Mouse (Mus musculus): Measurements from ENCODE around the gene Caml.

Caml gene

DNA sequence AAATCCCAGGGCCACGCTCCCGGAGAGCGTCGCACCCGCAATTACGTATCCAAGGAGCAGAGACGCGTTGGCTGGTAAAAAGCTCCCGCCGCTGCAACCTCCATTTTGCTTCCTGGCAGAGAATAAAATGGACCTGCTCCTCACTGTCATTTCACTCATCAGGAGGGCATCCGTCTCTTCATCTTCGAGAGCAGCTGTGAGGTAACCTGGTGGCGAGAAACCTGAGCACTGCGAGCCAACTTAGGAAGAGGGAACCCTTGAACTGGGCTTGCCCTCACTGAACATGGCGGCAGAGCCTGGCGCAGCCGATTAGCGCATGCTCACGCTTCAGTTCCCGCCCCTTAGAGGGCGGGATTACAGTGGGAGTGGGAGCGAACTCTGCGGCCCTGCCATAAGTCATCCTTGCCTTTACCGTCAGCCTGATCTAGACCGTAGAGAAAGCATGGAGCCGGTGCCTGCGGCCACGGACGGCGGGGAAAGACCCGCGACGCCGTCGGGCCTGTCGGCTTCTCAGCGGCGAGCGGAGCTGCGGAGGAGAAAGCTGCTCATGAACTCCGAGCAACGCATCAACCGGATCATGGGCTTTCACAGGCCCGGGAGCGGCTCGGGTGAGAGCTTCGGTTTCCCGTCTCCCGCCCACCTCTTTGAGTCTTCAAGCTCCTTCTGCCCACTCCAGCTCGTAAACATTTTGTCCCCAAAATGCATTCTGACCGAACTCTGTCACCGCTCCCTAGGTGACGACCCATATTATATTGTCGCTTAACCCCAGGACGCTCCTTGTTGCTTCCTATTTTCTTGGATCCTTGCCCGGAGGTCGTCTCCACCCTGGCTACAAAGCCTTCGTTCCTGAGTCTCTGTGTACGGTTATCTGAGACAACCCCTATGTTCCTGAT lies at the start of gene Caml:
Gene Caml (plus strand): TSS at position 357 of the 893 bp plus-strand sequence.
- WGBS = under 1% methylated on average over 59 of the region's 59 CpGs

DNA sequence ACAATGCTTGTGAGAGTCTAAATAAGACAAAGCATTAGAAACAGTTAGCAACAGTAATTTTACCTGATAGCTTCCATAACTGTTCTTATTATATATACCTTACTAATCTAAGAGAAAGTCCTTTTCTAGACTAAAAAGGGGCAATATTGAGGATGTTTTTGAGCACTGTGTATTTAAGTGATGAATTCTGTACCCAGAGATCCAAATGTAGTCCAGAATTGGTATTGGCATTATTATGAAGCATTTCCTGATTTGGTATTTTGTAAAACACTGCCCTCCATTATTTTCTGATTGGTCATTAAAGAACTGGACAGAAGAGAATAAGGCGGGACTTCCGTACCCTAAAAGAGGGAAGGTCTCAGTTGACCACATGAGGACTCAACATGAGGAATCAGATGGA lies 49.4 kb upstream of the Caml start, which contains the start of gene Tmed9:
Gene Tmed9 (plus strand): TSS at position 301 of the 400 bp plus-strand sequence.
- 98% methylated on average over 2 of the region's 2 CpGs for WGBS

GRCm38 (mm10) chr13:55574321-55574720 lies 48.5 kb upstream of the Caml start:
- WGBS = 34% methylated on average over 5 of the region's 5 CpGs

DNA sequence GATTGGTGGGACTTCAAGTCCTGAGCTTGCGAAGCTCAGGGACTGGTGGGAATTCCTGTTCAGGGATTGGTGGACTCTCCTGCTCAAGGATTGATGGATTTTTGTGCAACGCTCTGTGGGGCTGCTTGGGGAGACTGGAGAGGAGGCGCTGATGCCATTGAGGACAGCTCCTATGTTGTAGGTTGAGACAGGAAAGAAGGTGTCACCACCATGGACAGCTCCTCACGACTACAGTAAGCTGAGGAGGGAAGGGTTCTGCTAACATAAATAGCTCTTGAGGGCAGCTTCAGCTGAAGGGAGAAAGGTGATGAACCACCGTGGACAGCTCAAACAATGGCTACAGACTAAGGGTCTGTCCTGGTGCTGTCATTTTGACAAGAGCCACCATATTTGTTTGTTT lies 46.9 kb upstream of the Caml start:
- 67% methylated on average over 5 of the region's 5 CpGs for WGBS

DNA sequence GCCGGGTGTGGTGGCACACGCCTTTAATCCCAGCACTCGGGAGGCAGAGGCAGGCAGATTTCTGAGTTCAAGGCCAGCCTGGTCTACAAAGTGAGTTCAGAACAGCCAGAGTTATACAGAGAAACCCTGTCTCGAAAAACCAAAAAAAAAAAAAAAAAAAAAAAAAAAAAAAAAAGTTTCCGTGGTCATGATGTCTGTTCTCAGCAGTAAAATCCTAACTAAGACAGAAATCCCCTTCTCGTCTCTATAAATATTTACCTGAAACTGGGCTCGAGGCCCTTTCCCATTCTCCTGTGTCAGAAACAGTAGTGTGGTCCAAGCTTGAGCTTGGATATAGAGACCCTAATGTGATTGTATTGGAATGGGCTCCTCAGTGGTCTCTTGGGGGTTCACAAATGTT lies 45.9 kb upstream of the Caml start:
- 85% methylated on average over 7 of the region's 7 CpGs for WGBS

- WGBS = 83% methylated on average over 4 of the region's 4 CpGs
Measured at GRCm38 (mm10) chr13:55578086-55578485, 44.7 kb upstream of the Caml start.

DNA sequence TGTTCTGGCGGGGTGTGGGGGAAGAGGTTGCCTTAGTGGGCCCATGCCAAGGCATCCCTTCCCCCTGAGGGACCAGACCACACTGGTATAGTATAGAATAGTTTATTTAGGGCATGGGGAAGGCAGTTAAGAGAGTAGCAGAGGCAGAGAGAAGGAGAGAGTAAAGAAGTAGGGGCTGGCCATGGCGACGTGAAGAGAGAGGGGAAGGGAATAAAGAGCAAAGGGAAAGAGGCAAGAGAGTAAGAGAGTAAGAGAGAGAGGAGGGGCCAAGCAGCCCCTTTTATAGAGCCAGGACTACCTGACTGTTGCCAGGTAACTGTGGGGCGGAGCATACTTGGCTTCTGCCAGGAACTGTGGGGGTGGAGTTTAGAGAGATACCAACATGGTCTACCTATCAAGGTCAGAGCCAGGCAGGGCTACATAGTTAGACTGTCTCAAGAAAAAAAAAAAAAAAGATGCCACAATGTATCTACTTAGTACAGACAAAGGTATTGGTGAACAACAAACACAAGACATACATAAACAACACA lies 30.8 kb upstream of the Caml start:
- WGBS = 75% methylated on average over 4 of the region's 4 CpGs

GRCm38 (mm10) chr13:55592512-55593253 lies 30.1 kb upstream of the Caml start:
- WGBS = 4% methylated on average over 29 of the region's 29 CpGs

GRCm38 (mm10) chr13:55593254-55593747 lies 29.5 kb upstream of the Caml start:
- under 1% methylated on average over 31 of the region's 31 CpGs for WGBS

DNA sequence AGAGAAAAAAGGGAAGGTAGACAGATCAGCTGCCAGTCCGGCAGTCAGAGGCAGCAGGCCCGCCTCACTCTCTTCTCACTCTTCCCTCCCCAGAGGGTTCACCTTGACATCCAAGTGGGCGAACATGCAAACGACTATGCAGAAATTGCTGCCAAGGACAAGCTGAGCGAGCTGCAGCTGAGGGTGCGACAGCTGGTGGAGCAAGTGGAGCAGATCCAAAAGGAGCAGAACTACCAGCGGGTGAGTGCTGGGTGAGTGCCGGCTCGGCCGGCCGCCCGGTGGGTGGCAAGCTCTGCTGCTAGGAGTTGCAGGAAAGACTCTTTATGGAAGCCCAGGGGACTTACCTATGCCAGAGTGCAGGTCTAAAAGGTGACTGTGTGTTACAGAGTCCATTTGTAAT lies 27.4 kb upstream of the Caml start:
- WGBS = 36% methylated on average over 12 of the region's 12 CpGs

- WGBS = 72% methylated on average over 12 of the region's 12 CpGs
Measured at GRCm38 (mm10) chr13:55596802-55597201, 26.0 kb upstream of the Caml start.

DNA sequence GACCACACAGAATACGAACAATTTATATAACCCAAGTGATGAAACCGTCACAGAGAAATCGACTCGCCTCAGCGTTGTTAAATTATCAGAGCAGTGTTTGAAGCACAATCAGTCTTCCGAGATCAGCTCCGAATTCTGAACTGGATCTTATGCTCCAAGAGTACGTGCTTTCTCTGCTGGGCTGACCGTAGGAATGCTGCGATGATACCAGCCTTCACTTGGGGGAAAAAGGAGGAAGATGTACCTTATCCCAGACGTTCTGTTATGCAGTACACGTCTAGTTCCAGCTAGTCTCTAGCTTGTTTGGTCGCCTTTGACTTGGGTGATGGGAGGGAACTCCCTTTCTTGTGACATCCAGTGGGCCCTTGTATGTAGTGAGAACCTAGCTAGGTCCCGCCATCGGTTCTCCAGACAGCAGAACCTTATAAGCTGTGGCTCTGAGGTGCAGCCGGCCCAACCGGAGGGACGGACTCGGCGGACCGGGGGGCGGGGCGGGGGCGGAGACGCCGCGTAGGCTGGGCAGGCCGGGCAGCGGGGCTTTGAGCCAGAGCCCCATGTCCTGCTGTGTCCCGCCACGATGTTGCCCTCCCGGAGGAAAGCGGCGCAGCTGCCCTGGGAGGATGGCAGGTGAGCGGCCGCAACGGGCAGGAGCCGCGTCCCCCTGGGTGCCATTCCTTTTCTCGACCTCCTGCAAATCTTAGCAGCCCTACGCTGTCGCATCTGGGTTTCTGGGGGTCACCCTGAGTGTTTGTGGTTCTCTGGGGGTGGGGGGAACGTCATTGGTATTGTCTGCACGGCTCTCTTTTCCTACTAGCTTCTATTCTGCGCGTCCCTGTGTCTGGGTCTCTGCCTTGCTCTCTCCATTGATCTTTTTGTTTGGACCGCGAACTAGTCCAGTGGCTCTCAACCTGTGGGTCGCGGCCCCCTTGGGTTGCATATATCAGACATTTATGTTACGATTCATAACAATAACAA lies 23.0 kb upstream of the Caml start, which contains the start of gene B4galt7:
Gene B4galt7 (plus strand): TSS at position 331 of the 975 bp plus-strand sequence.
- WGBS = 6% methylated on average over 51 of the region's 51 CpGs

DNA sequence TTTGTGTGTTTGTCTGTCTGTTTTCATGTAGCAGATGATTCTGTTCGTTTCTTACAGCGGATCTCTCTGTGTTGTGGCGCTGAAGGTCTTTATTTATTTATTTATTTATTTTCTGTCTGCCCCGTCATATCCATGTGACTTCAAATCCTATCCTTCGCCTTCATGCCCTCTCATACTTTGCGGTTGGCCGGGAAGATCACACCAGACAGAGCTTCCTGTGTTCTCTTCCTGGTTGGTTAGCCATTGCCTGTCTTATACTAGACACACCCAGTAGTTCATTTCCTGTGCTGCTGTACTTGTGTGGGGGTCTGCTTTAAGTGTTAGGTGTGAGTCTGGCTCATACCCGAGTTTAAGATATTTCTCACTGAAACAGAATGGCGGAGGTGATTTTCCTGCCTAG lies 22.1 kb upstream of the Caml start:
- 7% methylated on average over 9 of the region's 9 CpGs for WGBS

DNA sequence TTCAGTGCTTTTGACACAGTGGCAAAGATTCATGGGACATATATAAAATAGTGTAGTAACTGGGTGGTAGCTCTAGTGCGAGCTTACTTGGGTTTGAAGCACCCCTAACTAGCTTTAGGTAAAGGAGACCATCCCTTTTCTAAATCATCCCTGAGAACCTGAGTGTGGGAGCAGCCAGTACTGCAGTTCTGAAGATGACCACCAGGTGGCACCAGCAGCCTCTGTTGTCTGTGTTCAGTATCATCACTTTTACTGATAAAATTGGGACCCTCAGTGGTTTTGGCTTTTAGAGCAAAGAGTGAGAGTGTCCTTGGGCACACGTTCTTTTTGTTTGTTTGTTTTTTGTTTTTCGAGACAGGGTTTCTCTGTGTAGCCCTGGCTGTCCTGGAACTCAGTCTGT lies 21.2 kb upstream of the Caml start:
- WGBS = 11% methylated on average over 3 of the region's 3 CpGs

DNA sequence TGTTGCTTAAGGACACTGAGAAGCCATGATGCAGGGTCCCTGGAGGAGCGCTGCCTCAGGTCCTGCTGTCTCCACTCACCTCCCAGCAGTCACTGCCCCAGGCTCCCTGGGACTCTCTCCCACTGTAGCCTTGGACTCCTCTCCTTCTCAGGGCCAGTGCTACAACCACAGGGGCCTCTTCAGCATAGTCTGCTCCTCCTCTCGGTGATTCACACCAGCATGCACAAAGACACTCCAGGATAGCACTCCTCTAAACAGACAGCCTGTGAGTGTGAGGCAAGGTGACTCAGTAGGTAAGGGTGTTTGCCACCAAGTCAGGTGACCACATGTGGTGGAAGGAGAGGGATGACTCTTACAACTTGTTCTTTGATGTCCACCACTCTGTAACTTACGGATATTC lies 18.2 kb upstream of the Caml start:
- WGBS = 92% methylated on average over 3 of the region's 3 CpGs

- WGBS = 50% methylated on average over 10 of the region's 10 CpGs
Measured at GRCm38 (mm10) chr13:55606899-55607623, 15.7 kb upstream of the Caml start.

GRCm38 (mm10) chr13:55607624-55608006 lies 15.2 kb upstream of the Caml start:
- 97% methylated on average over 2 of the region's 2 CpGs for WGBS

GRCm38 (mm10) chr13:55611996-55612395 lies 10.8 kb upstream of the Caml start:
- 86% methylated on average over 7 of the region's 7 CpGs for WGBS

DNA sequence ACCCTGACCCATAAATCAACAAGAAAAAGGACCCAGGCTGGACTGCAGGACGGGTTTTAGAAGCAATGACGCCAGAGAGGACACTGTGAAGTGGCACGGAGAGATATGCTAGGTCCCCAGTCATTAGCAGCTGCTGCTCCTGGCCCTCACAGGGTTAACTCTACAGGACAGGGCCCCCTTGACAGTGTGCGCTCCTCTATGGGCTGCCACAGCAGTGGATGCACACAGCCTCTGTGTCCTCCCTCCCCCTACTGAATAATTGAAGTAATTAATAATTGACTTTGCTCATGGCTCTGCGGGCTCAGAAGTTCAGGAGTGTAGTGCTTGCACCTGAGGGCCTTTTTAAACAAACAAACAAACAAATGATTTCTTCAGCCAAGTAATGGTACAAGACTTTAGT lies 9.3 kb upstream of the Caml start:
- 70% methylated on average over 5 of the region's 5 CpGs for WGBS

GRCm38 (mm10) chr13:55619328-55619727 lies 3.5 kb upstream of the Caml start:
- 92% methylated on average over 4 of the region's 4 CpGs for WGBS
